Mouse (Mus musculus): Measurements from ENCODE around the gene Ooep.
"Not testable (repeated sequence)": the region's sequence is repeated elsewhere in the genome, so short reads cannot be mapped to it uniquely, and the experiment has no call there.

The Ooep gene

GRCm38 (mm10) chr9:78367959-78368358, 10.6 kb downstream of the Ooep start, which contains the start of gene Dppa5a:
TSS of gene Dppa5a (minus strand) at chr9:78368177.
- DNase-seq (ENCODE audit: low spot score) = not testable (repeated sequence)

- DNase-seq (ENCODE audit: low spot score) = no peak
These were observed 12.5 kb downstream of the Ooep start for GRCm38 (mm10) chr9:78365850-78366544.

GRCm38 (mm10) chr9:78364701-78365100, 13.8 kb downstream of the Ooep start:
- no peak for DNase-seq (ENCODE audit: low spot score)

DNA sequence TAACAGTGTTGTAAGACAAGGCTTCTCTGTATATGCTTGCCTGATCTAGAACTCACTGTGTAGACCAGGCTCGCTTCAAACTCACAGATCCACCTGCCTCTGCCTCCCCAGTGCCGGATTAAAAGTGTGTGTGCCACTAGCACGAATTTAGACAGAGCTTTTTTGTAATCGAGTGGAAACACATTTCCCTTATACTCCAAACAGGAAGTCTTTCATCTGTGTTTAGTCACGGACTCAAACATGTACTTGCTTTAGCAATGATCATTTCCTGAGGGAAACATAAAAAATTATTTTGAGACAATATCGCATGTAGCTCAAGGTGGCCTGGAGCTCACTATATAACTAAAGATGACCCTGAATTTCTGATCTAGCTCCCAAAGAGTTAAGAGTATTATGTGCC, 15.2 kb downstream of the Ooep start:
- DNase-seq (ENCODE audit: low spot score) = no peak

DNA sequence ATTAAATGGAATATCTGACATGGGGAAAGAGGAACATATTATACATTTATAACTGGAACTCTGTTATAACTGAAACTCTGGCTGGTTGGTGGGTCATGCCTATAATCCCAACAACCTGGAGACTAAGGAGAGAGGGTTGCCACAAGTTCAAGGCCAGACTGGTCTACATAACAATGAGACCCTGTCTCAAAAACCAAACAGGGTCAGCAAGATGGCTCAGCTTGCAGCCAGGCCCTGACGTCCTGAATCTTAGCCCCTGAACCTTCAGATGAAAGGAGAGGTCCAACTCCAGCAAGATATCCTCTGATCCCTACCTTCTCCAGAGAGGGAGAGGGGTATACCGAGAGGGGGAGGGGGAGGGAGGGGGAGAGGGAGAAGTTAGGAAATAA, 18.0 kb downstream of the Ooep start:
- no peak for DNase-seq (ENCODE audit: low spot score)

DNA sequence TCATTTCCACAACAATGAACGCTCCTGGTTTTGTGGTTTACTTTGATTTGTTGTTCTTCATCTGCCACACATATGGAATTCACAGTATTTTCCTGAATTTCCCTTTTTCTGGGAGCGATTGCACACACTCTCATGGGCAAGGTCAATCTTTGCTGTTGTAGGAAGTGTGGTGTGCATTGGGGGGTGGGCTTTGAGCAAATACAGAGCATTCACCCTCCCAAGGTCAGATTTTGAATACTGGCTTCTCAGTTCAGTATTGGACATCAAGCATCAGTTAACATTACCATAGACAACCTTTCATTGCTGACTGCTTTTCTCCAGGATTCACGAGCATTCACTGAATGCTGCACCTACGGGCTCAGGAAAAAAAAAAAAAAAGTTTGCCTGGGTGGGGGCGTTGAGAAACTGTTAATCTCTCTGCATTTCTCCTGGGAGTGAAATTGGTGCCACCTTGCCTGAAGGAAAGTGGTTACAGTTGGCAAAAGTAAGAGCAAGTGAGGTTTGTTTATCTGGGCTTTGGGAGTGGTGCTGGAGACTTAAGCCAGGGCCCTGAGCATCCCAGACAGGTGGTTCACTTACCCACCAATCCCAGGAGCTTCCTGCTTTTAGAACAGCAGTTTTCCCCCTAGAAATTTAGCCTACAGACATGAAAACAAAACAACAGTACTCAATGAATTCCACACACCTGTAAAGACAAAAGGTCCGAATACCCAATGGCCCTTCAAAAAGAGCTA, 18.6 kb downstream of the Ooep start:
- DNase-seq (ENCODE audit: low spot score) = no peak

- peak; percentile 65 for DNase-seq (ENCODE audit: low spot score)
These were observed 20.5 kb downstream of the Ooep start for GRCm38 (mm10) chr9:78358053-78358452.

DNA sequence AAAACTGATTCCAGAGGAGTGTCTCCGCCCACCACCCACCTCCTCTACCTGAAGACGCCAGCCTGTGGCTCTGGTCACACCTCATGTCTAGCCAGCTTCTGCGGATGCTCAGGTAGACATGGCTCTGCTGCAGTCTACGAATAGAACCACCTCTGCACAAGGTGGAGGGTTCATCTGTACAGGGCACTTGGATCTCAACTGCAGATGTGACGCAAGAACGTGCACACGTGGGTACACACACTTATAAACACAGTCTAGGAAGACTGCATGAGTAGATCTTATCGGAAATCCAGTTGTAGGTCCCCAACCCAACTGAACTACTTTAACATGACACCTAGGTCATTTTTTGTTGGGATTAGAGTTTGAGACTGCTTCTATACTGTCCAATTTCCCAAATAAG, 22.9 kb downstream of the Ooep start, which contains the start of gene Gsta2:
Gene Gsta2 (minus strand): TSS at position 178 of the 400 bp plus-strand sequence.
- no peak for DNase-seq (ENCODE audit: low spot score)

DNA sequence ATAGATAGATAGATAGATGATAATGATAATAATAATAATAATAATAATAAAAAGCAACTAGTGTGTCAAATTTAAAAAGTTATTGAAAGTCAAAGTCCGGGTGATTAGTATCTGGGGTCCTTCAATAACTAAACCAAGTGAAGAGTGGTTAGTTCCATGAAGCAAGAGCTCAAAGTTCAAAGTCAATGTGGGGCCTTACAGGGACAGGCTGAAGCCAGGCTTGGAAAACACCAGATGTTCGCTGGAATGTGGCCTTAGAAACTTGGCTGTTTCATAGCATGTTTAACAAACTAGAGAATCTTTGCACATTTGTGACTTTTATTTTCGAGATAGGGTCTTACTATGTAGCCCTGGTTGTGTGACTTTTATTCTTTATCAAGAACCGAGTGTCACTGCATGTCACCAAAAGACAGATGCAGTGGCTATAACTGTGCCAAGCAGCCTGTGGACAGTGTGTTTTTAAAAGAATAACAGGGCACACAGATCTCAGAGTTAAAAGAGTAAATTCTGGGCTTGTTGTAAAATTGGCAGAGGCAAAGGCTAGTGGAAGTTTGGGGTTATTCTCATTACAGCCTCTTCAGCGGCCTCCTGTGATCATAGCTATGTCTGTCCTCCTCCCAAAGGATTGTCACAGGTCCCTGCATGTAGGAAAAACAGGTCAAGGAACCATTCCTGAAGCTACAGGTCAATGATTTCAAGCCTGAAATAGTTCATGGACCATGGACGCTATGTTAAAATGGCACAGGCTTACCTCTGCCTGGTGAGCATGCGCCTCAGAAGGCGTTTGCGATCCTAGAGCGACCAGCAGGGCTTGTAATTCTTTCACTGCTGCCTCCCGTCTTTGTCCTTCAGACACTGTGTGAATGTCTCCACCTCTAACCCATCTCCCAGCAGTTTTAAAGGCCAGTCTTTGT, 23.6 kb downstream of the Ooep start:
- DNase-seq (ENCODE audit: low spot score) = no peak

DNA sequence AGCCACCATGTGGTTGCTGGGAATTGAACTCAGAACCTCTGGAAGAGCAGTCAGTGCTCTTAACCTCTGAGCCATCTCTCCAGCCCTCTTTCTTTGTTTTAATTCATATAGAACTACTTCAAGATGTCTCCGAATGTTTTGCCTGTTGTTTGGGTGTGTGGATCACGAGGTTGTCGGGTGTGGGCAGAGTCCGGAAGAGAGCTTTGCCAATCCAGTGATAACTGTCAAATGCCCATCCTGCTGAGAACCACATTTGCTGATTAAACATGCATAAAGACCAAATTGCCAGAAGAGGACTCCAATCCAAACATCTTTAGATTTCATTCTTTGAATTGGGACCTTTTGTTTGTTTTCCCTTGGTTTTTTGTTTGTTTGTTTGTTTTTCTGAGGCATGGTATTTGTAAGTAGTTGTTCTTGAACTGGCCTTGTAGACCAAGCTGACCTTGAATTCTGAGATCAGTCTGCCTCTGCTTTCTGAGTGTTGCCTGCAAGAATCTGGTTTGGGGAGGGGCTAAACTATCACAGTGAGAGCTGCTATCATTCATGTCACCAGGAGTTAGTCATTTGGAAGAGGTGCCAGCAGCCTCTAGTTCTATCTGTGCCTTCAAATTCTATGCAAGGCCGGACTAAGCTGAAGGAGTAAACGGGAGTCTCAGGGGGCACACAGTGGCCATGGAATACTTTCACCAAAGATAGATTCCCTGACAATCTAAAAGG, 26.9 kb downstream of the Ooep start:
- DNase-seq (ENCODE audit: low spot score) = no peak

DNA sequence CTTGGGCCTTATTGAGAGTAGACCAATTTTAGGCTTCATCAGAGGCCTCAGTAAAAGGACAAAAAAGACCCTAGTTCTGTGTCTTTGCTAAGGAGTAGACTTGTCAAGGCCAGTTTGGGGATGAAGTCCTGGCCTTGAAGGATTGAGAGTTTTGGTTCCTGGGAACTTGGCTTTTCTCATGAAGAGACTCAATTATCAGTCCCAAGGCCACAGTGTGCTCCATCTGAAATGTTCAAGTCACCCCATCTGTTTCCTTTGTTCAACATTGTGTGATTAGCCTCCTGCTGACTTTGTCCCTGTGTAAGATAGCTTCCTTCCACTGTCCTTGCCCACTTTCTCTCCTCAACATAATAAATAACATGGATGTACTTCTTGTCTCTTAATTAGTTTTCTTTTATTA, 28.5 kb downstream of the Ooep start:
- DNase-seq (ENCODE audit: low spot score) = not testable (repeated sequence)

DNA sequence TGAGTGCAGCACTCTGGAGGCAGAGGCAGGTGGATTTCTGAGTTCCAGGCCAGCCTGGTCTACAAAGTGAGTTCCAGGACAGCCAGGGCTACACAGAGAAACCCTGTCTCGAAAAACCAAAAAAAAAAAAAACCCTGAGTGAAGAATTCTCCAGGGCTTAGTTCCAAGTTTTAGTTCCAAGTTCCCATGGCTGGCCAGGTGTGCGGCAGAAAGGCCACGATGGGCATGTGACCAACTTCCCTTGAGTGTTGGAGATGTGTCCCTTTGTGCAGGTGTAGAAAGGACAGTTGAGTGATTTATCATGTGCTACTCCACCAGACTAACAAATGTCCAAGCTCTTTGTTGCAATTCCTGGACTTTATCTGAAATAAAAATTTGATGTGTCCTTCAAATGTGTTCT, 29.4 kb downstream of the Ooep start:
- not testable (repeated sequence) for DNase-seq (ENCODE audit: low spot score)

DNA sequence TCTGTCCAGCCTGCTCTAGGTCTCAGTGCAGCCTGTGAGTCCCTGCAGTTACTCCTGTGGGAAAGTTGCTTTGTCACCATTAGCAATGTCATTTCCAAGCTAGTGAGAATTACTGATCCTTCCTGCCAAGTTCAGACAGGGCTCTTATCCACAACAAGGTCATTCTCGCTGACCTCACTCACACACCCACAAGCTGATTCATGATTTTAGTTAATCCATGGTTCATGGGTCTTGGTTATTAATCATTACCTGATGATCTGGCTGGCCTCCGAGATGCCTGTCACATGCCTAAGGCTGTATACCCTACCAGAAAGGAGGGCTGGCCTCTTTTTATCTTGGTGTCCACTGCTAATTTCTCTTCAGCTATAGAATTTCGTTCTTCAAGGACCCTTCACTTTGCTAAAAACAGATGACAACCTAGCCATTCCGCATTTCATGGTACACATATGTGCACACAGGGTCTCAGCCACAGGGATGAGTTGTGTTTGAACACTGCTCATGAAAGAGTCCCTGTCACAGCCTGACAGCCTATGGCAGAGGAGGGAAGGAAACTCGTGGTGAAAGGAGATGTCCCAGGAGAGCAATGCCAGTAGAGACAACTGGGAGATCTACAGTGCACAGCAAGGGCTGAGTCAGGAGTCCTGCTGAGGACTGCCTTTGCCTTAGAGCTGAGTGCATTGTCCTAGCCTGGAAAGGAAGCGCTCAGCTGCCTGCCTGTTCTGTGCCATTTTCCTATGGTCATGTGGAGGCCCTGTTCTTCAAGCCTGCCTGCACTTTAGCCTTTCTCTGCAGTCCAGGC, 30.1 kb downstream of the Ooep start:
- not testable (repeated sequence) for DNase-seq (ENCODE audit: low spot score)

DNA sequence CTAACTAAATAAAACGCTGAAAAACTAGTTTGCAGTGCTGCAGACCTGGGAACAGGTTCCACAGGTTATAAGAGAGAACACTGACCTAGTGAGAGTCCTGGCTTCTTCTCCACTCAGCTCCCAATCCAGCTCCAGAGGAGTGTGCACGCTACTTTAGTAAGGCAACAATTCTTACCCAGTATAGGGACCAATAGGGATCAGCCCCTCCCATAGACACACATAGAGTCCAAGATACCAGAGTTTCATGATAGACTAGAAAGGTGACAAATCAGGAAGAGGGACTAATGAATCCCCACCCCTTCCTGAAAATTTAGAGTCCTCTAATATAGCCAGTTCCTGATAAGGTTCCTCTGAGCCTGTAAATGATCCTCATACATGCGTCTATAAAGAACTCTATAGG, 31.5 kb downstream of the Ooep start:
- DNase-seq (ENCODE audit: low spot score) = peak; percentile 5

- DNase-seq (ENCODE audit: low spot score) = not testable (repeated sequence)
These were observed 33.3 kb downstream of the Ooep start for GRCm38 (mm10) chr9:78345235-78345634.

DNA sequence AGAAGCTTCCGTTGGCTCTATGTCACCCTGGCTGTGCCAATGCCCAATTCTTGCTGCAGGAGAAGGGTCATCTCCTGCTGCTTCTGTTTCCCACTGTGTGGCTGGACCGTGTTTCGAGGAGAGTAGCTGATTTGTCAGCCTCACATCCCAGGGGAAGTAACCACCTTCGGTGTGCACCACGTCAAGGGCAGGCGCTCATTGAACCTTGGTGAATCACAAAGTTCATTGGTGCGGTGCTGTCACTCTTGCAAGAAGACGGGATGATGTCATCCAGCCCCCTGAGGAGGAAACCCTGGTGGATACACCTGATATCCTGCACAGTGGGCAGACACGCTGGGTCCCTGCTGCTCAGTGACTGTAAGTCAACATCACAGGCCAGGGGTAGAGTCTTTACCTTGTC, 35.5 kb downstream of the Ooep start:
- not testable (repeated sequence) for DNase-seq (ENCODE audit: low spot score)

DNA sequence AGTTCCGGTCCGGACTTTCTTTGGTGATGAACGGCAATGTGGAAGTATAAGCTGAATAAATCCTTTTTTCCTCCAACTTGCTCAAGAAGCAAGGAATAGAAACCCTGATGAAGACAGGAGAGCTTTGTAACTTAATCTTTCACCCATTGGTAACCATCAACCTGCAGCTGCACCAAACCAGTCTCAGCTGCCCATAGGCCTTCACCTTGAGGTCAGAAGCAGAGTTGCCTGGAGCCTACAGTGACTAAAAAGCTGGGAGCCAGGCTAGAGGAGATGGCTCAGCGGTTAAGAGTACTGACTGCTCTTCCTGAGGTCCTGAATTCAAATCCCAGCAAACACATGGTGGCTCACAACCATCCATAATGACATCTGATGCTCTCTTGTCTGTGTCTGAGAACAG, 36.0 kb downstream of the Ooep start:
- not testable (repeated sequence) for DNase-seq (ENCODE audit: low spot score)

- DNase-seq (ENCODE audit: low spot score) = not testable (repeated sequence)
These were observed 38.2 kb downstream of the Ooep start for GRCm38 (mm10) chr9:78340324-78340723.

- DNase-seq (ENCODE audit: low spot score) = not testable (repeated sequence)
These were observed 41.5 kb downstream of the Ooep start for GRCm38 (mm10) chr9:78337050-78337449.

- not testable (repeated sequence) for DNase-seq (ENCODE audit: low spot score)
These were observed 51.2 kb downstream of the Ooep start, which contains the start of gene Omt2b for GRCm38 (mm10) chr9:78327289-78327688. TSS of gene Omt2b (plus strand) at chr9:78327589.
